In genomic region chr15:99688712-99689111, GRCm38 (mm10) we compare ENCODE assay signal across 8 mouse cellular contexts. TPM values are rescaled to one million over a fixed set of nuclear protein-coding genes. Genes with fewer than 3 reads are reported as not detected.
DNase-seq lines count a peak whose midpoint lies in the region; ATAC-seq and TF ChIP-seq lines count a peak whose summit lies in the region.
"Had no signal": no experiment of that assay in that cellular context is flagged by ENCODE, and none has a peak within 500 bp of the region (broad histone marks: within the 10 kb centered on the region; RNA-seq: fewer than 3 reads in every experiment).

No protein-coding gene starts in this region.

- peak; percentile 50 to 54 for DNase-seq in B cell, adult 2 months
- peak; percentile 71 for DNase-seq in cerebellum, adult 8-10 months
- DNase-seq in kidney, adult 18-20 months, result peak; percentile 55
- peak; percentile 78 for DNase-seq in lung, postnatal 10 days
- DNase-seq in ovary, postnatal 14 days (ENCODE audit: low spot score), result peak; percentile 46

- H3K27ac ChIP-seq in ES-Bruce4 (ENCODE audit: insufficient read depth, low read length), result no peak overlapping the region
- no peak overlapping the region for H3K27ac ChIP-seq in forebrain, embryonic 16.5 days (ENCODE audit: low read length)

- no peaks in the 10 kb centered on the region for H3K27me3 ChIP-seq in ES-Bruce4 (ENCODE audit: control insufficient read depth, insufficient read depth, low read length, poor library complexity, severe bottlenecking)
- H3K27me3 ChIP-seq in forebrain, embryonic 16.5 days (replicated peaks; ENCODE audit: control insufficient read depth, insufficient read depth, low read length), result no peaks in the 10 kb centered on the region

- H3K4me1 ChIP-seq in ES-Bruce4 (ENCODE audit: control insufficient read depth, insufficient read depth, low read length), result no peaks in the 10 kb centered on the region
- peaks cover 19% of the 10 kb centered on the region for H3K4me1 ChIP-seq in forebrain, embryonic 16.5 days (replicated peaks; ENCODE audit: control insufficient read depth, insufficient read depth, low read length)

- peak; percentile 54 for ATAC-seq in forebrain, embryonic 16.5 days

- TF ChIP-seq CTCF in ES-Bruce4 (IDR thresholded peaks at IDR 0.05; ENCODE audit: low read depth, low read length), result peak; percentile 96

- no peak for TF ChIP-seq EP300 in ES-Bruce4 (IDR thresholded peaks at IDR 0.05; ENCODE audit: insufficient read depth, low read depth, low read length)

- no peak overlapping the region for H3K9ac ChIP-seq in ES-Bruce4 (ENCODE audit: low read depth, poor library complexity, severe bottlenecking)
- H3K9ac ChIP-seq in forebrain, embryonic 16.5 days (replicated peaks; ENCODE audit: low read depth, low read length), result 0 out of 2 replicates have a peak overlapping the region, but pooled peaks have one; percentile 17

- no peak overlapping the region for H3K4me3 ChIP-seq in ES-Bruce4 (ENCODE audit: low read depth, low read length)
- no peak overlapping the region for H3K4me3 ChIP-seq in forebrain, embryonic 16.5 days (replicated peaks; ENCODE audit: low read length)

- no peak overlapping the region for H3K4me2 ChIP-seq in forebrain, embryonic 16.5 days (ENCODE audit: low read length)

- 4% methylated on average over 4 of the region's 4 CpGs for WGBS in forebrain, embryonic 16.5 days

- TF ChIP-seq POLR2A in ES-Bruce4 (IDR thresholded peaks at IDR 0.05; ENCODE audit: insufficient read depth, low read length), result no peak

- H3K36me3 ChIP-seq in ES-Bruce4 (ENCODE audit: control insufficient read depth, insufficient read depth, low read length, poor library complexity, severe bottlenecking), result no peaks in the 10 kb centered on the region
- no peaks in the 10 kb centered on the region for H3K36me3 ChIP-seq in forebrain, embryonic 16.5 days (ENCODE audit: control insufficient read depth, insufficient read depth)

- H3K9me3 ChIP-seq in ES-Bruce4 (replicated peaks; ENCODE audit: control insufficient read depth, insufficient read depth, low read length, poor library complexity, severe bottlenecking), result no peaks in the 10 kb centered on the region
- H3K9me3 ChIP-seq in forebrain, embryonic 16.5 days (ENCODE audit: control insufficient read depth, low read length), result no peaks in the 10 kb centered on the region

RNA-seq across cellular contexts. Expression of gene Smarcd1, which starts 13.2 kb away (rescaled TPM):
- 92.3 and 100 TPM in 2 replicates for polyA plus RNA-seq in ES-Bruce4 (2011; ENCODE audit: insufficient read depth, insufficient read length, low read depth, missing spikeins)
- polyA plus RNA-seq in forebrain, embryonic 16.5 days (2015; fragmentation: Nextera tagmentation; extraction: Ambion mirVana), result 111 and 116 TPM in 2 replicates

RNA-seq across cellular contexts. Expression of gene Gm17349, which starts 16.6 kb away (rescaled TPM):
- not detected in 2 replicates for polyA plus RNA-seq in ES-Bruce4 (2011; ENCODE audit: insufficient read depth, insufficient read length, low read depth, missing spikeins)
- not detected in 2 replicates for polyA plus RNA-seq in forebrain, embryonic 16.5 days (2015; fragmentation: Nextera tagmentation; extraction: Ambion mirVana)
- polyA plus RNA-seq: gonadal fat pad, adult 2 months had no signal

RNA-seq across cellular contexts. Expression of gene Asic1, which starts 18.5 kb away (rescaled TPM):
- 3.9 and 4.1 TPM in 2 replicates for polyA plus RNA-seq in ES-Bruce4 (2011; ENCODE audit: insufficient read depth, insufficient read length, low read depth, missing spikeins)
- polyA plus RNA-seq in forebrain, embryonic 16.5 days (2015; fragmentation: Nextera tagmentation; extraction: Ambion mirVana), result 26.2 and 37.4 TPM in 2 replicates

RNA-seq across cellular contexts. Expression of gene Gpd1, which starts 28.6 kb away (rescaled TPM):
- 0.28 and 1.9 TPM in 2 replicates for polyA plus RNA-seq in ES-Bruce4 (2011; ENCODE audit: insufficient read depth, insufficient read length, low read depth, missing spikeins)
- 2.4 and 2.9 TPM in 2 replicates for polyA plus RNA-seq in forebrain, embryonic 16.5 days (2015; fragmentation: Nextera tagmentation; extraction: Ambion mirVana)

RNA-seq across cellular contexts. Expression of gene Cox14, which starts 36.7 kb away (rescaled TPM):
- 36.3 and 37.8 TPM in 2 replicates for polyA plus RNA-seq in ES-Bruce4 (2011; ENCODE audit: insufficient read depth, insufficient read length, low read depth, missing spikeins)
- 151 and 164 TPM in 2 replicates for polyA plus RNA-seq in forebrain, embryonic 16.5 days (2015; fragmentation: Nextera tagmentation; extraction: Ambion mirVana)
